Mouse (Mus musculus) bone marrow macrophage, adult 2 months (primary cell): ENCODE measurements around the gene Vma21-ps.

Experiments used
- CTCF ChIP-seq: IDR thresholded peaks from 2 replicates; pipeline ENCODE4 v1.5.1; 2012; ENCODE audit warnings: low read depth, mild to moderate bottlenecking, low read length, moderate library complexity
- POLR2A ChIP-seq: IDR thresholded peaks from 2 replicates; pipeline ENCODE4 v1.6.1; 2012; ENCODE audit warnings: mild to moderate bottlenecking, low read depth, low read length, borderline replicate concordance

DNA sequence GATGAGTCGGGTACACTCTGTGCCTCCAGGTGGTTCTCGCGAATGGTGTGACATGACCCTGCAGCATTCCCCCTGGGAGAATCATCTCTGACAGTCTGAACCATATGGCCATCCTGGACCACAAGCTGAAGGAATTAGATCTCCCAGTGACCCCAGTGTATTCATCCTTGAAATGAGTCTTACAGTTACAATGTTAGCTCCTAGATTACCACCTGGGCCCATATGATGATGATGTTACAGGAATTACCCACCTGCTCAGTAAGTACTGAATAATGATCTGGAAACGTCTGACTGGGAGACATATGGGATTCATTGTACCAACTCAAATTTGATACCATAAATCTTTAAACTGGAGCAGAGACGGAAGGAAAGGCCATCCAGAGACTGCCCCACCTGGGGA, 29.4 kb upstream of the Vma21-ps start:
- TF ChIP-seq CTCF (no peak), POLR2A (no peak)
